Mouse (Mus musculus): ENCODE results near the gene Med10.

GRCm38 (mm10) chr13:69830606-69831005 is 28.4 kb downstream of the Med10 start:
- TF ChIP-seq POLR2A (IDR thresholded peaks at IDR 0.05; ENCODE audit: low read depth, low read length) (no peak), CTCF (IDR thresholded peaks at IDR 0.05; ENCODE audit: borderline replicate concordance, insufficient read depth, low read length) (no peak)
